Mouse (Mus musculus) heart, postnatal 0 days (tissue): Measurements from ENCODE around the gene Glt6d1. TPM values are rescaled to one million over a fixed set of nuclear protein-coding genes. Genes with fewer than 3 reads are reported as not detected.

Experiments used
- ATAC-seq: fragments of 200-750 bp; cut with Nextera tagmentation; 2 replicates; pipeline ENCODE4 v1.8.0; 2017; ENCODE audit warnings: low read depth, moderate number of reproducible peaks, moderate library complexity; ENCODE audit not compliant: insufficient read depth
- DNase-seq: peaks from one replicate; pipeline ENCODE4 v3.0.0-alpha.2; 2016; ENCODE audit warnings: low spot score
- H3K27ac ChIP-seq: fragments of 300-500 bp; sonication (generic); 2 replicates; pipeline ENCODE4 v1.5.1; 2014; ENCODE audit warnings: low read depth, mild to moderate bottlenecking
- H3K27me3 ChIP-seq: fragments of 300-500 bp; sonication (generic); 2 replicates; pipeline ENCODE4 v1.6.1; 2014; ENCODE audit warnings: low read length, mixed read lengths; ENCODE audit not compliant: control insufficient read depth, insufficient read depth
- H3K36me3 ChIP-seq: fragments of 300-500 bp; sonication (generic); replicated peaks from 2 replicates; pipeline ENCODE4 v1.6.1; 2014; ENCODE audit warnings: low read length, mixed read lengths; ENCODE audit not compliant: control insufficient read depth, insufficient read depth
- H3K4me1 ChIP-seq: fragments of 300-500 bp; sonication (generic); 2 replicates; pipeline ENCODE4 v1.6.1; 2014; ENCODE audit warnings: antibody characterized with exemption; ENCODE audit not compliant: control insufficient read depth, insufficient read depth
- H3K4me2 ChIP-seq: fragments of 300-500 bp; sonication (generic); 2 replicates; pipeline ENCODE4 v1.6.1; 2014; ENCODE audit warnings: low read depth, mild to moderate bottlenecking, low read length, moderate library complexity
- H3K4me3 ChIP-seq: fragments of 300-500 bp; sonication (generic); 2 replicates; pipeline ENCODE4 v1.5.1; 2014; ENCODE audit warnings: low read depth, low read length
- H3K9ac ChIP-seq: fragments of 300-500 bp; sonication (generic); replicated peaks from 2 replicates; pipeline ENCODE4 v1.6.1; 2014; ENCODE audit warnings: low read depth, low read length, mixed read lengths
- H3K9me3 ChIP-seq: fragments of 300-500 bp; sonication (generic); replicated peaks from 2 replicates; pipeline ENCODE4 v1.6.1; 2016; ENCODE audit warnings: low read length; ENCODE audit not compliant: control insufficient read depth
- CTCF ChIP-seq: IDR thresholded peaks from 2 replicates; pipeline ENCODE4 v1.5.1; 2016; ENCODE audit warnings: antibody characterized with exemption, control low read depth, low read depth
- EP300 ChIP-seq: IDR thresholded peaks from 2 replicates; pipeline ENCODE4 v1.6.1; 2016; ENCODE audit warnings: antibody characterized with exemption, low read depth
- WGBS: fragments of 180-500 bp; shearing (Covaris S2); extraction: QIAGEN DNeasy Blood & Tissue Kit; methylation state at CpG from one replicate; pipeline ENCODE4 v1.1.7; 2014; 5-methylcytosine and 5-hydroxymethylcytosine counted together
- polyA plus RNA-seq: library from polyadenylated mRNA; unstranded; fragments of >200 nt; fragmentation: Nextera tagmentation; extraction: Ambion mirVana; gene quantifications from 2 replicates; pipeline ENCODE4 v1.2.1, GENCODE M21; 2015
- total RNA-seq: library from RNA; depleted of rRNA; stranded (reverse); fragments of >200 nt; gene quantifications from 2 replicates; pipeline ENCODE4 v1.2.3, GENCODE M21; 2014; ENCODE audit warnings: low replicate concordance

Gene Glt6d1
- total and polyA plus RNA-seq, 2 experiments from 2014 or later: not detected

DNA sequence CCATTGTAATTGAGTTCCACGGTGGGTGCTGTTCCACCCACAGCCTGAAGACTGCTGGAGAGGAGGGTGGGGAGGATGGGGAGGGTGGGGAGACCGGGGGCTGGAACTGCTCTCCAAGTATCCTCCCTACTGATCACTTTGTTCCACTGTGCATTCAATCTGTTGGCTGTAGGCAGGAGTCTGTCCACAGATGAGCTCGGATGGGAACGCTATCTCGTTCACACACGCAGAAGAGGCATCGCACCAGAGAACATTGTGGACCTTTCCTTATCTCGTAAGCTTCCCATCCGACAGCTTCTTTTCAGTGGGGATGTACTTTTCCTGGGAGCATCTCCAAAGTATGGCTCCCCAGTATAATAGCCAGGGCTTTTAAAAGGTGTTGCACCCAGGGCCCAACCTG, 36.6 kb downstream of the Glt6d1 start:
- DNase-seq (no peak), ATAC-seq (no peak)
- H3K4me3 ChIP-seq: no peak overlapping the region
- H3K4me1 ChIP-seq: no peaks in the 10 kb centered on the region
- TF ChIP-seq EP300 (no peak), CTCF (no peak)
- WGBS: 65% methylated on average over 9 of the region's 9 CpGs
- H3K9ac ChIP-seq: no peak overlapping the region
- H3K4me2 ChIP-seq: no peak overlapping the region
- H3K27ac ChIP-seq: no peak overlapping the region
- no peaks in the 10 kb centered on the region for H3K36me3 ChIP-seq
- no peaks in the 10 kb centered on the region for H3K27me3 ChIP-seq
- no peaks in the 10 kb centered on the region for H3K9me3 ChIP-seq

DNA sequence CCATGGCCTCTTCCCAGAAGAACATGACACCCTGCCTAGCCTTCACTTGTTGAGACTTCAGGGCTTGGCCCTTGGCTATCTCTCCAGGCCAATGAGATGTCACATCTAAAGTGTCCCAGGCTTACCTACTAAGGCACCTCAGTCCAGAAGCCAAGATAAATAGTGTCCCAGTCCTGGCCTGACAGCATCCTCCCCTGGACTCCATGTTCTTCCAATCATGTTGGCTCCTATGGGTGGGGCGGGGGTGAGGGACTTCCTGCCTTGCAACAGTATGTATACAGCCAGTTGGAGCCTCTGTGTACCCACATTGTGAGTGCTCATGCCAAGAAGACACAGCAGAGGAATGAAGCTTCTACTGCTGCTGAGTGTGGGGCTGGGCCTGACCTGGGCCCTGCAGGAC, 38.9 kb downstream of the Glt6d1 start, which contains the start of gene Lcn11:
Gene Lcn11 (plus strand): TSS at position 301 of the 400 bp plus-strand sequence.
- Histone ChIP-seq H3K4me2 (no peak within 1 kb of the TSS), H3K9me3 (no peaks in the 10 kb centered on the region), H3K4me1 (no peaks in the 10 kb centered on the region), H3K36me3 (no peaks in the 10 kb centered on the region), H3K9ac (no peak within 1 kb of the TSS), H3K27ac (no peak within 1 kb of the TSS), H3K4me3 (no peak within 1 kb of the TSS), H3K27me3 (no peaks in the 10 kb centered on the region)
- no peak for DNase-seq
- ATAC-seq: no peak
- no peak for TF ChIP-seq EP300
- TF ChIP-seq CTCF: no peak
- WGBS: 88% methylated on average over 1 of the region's 1 CpGs

DNA sequence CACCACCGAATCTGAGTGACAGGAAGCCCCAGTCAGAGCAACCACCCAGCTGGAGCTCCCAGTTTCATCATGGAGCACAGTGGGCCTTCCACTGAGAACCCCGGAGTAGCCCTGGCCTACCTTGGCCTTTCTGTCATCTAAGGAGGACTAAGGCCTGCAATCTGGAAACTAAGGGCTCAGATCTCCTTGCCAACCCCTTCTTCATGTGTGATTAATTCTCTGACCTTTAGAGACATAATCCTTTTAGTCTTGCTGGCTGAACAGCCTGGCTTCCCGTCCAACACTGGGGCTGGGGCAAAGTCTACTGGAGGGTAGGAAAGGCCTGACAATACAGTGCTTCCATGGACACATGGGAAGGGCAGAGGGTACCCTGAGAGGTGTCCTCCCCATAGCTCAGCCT, 39.7 kb downstream of the Glt6d1 start:
- WGBS: 69% methylated on average over 3 of the region's 3 CpGs
- no peak overlapping the region for H3K4me2 ChIP-seq
- ATAC-seq: no peak
- TF ChIP-seq CTCF (no peak), EP300 (no peak)
- H3K36me3 ChIP-seq: no peaks in the 10 kb centered on the region
- no peak overlapping the region for H3K9ac ChIP-seq
- no peak overlapping the region for H3K27ac ChIP-seq
- no peaks in the 10 kb centered on the region for H3K9me3 ChIP-seq
- no peak for DNase-seq
- H3K4me1 ChIP-seq: no peaks in the 10 kb centered on the region
- no peaks in the 10 kb centered on the region for H3K27me3 ChIP-seq
- H3K4me3 ChIP-seq: no peak overlapping the region

DNA sequence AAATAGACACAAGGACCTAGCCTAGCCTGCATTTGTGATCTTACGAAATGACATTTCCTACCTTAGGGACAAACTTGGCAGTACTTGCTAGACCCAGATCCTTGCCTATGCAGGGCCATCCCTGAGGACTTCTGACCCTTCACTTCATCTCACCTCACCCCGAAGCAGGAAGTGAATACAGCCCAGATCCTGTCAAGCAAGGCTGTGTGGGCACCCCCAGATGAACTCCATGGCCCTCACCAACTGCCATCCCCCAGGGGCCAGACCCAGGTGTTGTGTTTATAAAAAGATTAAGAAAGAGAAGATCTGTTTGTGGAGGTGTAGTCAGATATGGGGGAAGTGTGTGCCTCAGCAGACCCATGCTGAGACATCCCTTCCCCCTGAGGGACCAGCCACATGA, 41.0 kb downstream of the Glt6d1 start:
- TF ChIP-seq CTCF (no peak), EP300 (no peak)
- WGBS: 64% methylated on average over 2 of the region's 2 CpGs

DNA sequence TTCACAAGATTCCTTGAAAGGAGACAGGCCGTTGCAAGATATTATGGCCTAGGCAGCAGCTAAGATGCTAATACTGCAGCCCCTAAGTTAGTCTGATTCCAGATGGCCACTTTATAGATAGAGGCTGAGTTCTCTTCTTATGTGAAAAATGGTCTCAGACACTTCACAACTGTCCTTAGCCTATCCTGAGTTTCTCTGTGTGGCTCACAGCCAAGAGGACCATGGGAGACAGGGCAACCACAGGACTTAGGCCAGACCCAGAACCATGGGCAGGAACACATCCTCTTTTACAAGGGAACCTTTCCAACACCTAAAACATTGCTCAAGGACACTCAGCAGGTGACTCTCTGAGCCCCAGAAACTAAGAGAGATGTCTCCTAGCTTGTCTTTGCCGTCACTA, 42.1 kb downstream of the Glt6d1 start:
- DNase-seq: no peak
- Histone ChIP-seq H3K4me2 (no peak overlapping the region), H3K4me1 (no peaks in the 10 kb centered on the region), H3K36me3 (no peaks in the 10 kb centered on the region), H3K9ac (no peak overlapping the region), H3K27me3 (no peaks in the 10 kb centered on the region), H3K9me3 (no peaks in the 10 kb centered on the region), H3K27ac (no peak overlapping the region), H3K4me3 (no peak overlapping the region)
- TF ChIP-seq CTCF: no peak
- TF ChIP-seq EP300: no peak
- 69% methylated on average over 2 of the region's 2 CpGs for WGBS
- ATAC-seq: no peak

More for the DNA sequence above, 41.0 kb downstream of the Glt6d1 start:
- Histone ChIP-seq H3K4me2 (no peak overlapping the region), H3K27me3 (no peaks in the 10 kb centered on the region), H3K27ac (no peak overlapping the region), H3K9me3 (no peaks in the 10 kb centered on the region), H3K36me3 (no peaks in the 10 kb centered on the region), H3K9ac (no peak overlapping the region), H3K4me1 (no peaks in the 10 kb centered on the region), H3K4me3 (no peak overlapping the region)
- ATAC-seq: no peak
- DNase-seq: no peak

DNA sequence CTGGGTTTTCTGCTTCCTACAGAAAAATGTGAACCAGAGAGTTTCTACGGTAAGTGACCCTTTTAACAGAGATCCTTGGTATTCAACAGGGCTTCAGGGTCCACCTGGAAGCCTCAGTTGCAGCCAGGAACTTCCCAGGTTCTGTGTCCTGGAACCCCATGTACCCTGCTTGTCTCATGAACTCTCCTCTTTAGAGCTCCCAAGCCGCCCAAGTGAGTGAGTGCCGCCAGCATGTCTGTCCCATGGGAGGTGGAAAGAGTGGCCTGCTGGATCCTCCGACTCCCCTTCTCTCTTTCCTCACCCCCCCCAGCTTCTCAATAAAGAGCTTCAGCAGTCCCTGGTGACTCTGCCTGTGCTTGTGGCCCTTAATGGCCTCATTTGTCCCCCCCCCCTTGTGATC, 47.9 kb downstream of the Glt6d1 start:
- Histone ChIP-seq H3K27me3 (no peaks in the 10 kb centered on the region), H3K4me3 (no peak overlapping the region), H3K27ac (no peak overlapping the region), H3K36me3 (no peaks in the 10 kb centered on the region), H3K4me1 (no peaks in the 10 kb centered on the region), H3K9me3 (no peaks in the 10 kb centered on the region), H3K9ac (no peak overlapping the region), H3K4me2 (no peak overlapping the region)
- WGBS: 58% methylated on average over 4 of the region's 4 CpGs
- TF ChIP-seq CTCF (no peak), EP300 (no peak)
- DNase-seq (no peak), ATAC-seq (no peak)
